Mouse (Mus musculus) embryonic facial prominence, embryonic 10.5 days (tissue): ENCODE data around the gene Ppp3cb. TPM values are rescaled to one million over a fixed set of nuclear protein-coding genes. Genes with fewer than 3 reads are reported as not detected.

Source experiments
- DNase-seq: peaks from one replicate; pipeline ENCODE4 v3.0.0-alpha.2; 2017; ENCODE audit warnings: low spot score
- H3K27ac ChIP-seq: fragments of 300-500 bp; sonication (generic); replicated peaks from 2 replicates; pipeline ENCODE4 v1.5.1; 2016; ENCODE audit warnings: mild to moderate bottlenecking
- H3K27me3 ChIP-seq: fragments of 300-500 bp; sonication (generic); replicated peaks from 2 replicates; pipeline ENCODE4 v1.6.1; 2016; ENCODE audit warnings: low read depth, mild to moderate bottlenecking; ENCODE audit not compliant: poor library complexity, severe bottlenecking
- H3K36me3 ChIP-seq: fragments of 300-500 bp; sonication (generic); replicated peaks from 2 replicates; pipeline ENCODE4 v1.6.1; 2016; ENCODE audit warnings: mild to moderate bottlenecking, moderate library complexity
- H3K4me1 ChIP-seq: fragments of 300-500 bp; sonication (generic); 2 replicates; pipeline ENCODE4 v1.6.1; 2016
- H3K4me3 ChIP-seq: fragments of 300-500 bp; sonication (generic); 2 replicates; pipeline ENCODE4 v1.5.1; 2016; ENCODE audit warnings: mild to moderate bottlenecking, moderate library complexity
- H3K9me3 ChIP-seq: fragments of 300-500 bp; sonication (generic); 2 replicates; pipeline ENCODE4 v1.6.1; 2016; ENCODE audit warnings: mild to moderate bottlenecking
- WGBS: fragments of 180-500 bp; shearing (Covaris S2); methylation state at CpG from one replicate; pipeline ENCODE4 v1.1.7; 2016; 5-methylcytosine and 5-hydroxymethylcytosine counted together
- polyA plus RNA-seq: library from polyadenylated mRNA; unstranded; fragments of >200 nt; fragmentation: Nextera tagmentation; extraction: Ambion mirVana; gene quantifications from 2 replicates; pipeline ENCODE4 v1.2.1, GENCODE M21; 2016

Ppp3cb gene
- polyA plus RNA-seq, 1 experiment from 2014 or later: 46.3 TPM

- 86% methylated on average over 7 of the region's 7 CpGs for WGBS
- peaks cover 31% of the 10 kb centered on the region for H3K36me3 ChIP-seq
- no peak for DNase-seq
Observed at GRCm38 (mm10) chr14:20544467-20545411, 1.6 kb downstream of the Ppp3cb start.

GRCm38 (mm10) chr14:20529643-20530042, 16.7 kb downstream of the Ppp3cb start:
- Histone ChIP-seq H3K36me3 (peaks cover 45% of the 10 kb centered on the region), H3K9me3 (no peaks in the 10 kb centered on the region), H3K27ac (no peak overlapping the region), H3K4me1 (no peaks in the 10 kb centered on the region), H3K4me3 (no peak overlapping the region), H3K27me3 (no peaks in the 10 kb centered on the region)
- no peak for DNase-seq
- WGBS: 93% methylated on average over 4 of the region's 4 CpGs

More at GRCm38 (mm10) chr14:20544467-20545411, 1.6 kb downstream of the Ppp3cb start:
- no peaks in the 10 kb centered on the region for H3K9me3 ChIP-seq
- H3K4me1 ChIP-seq: peaks cover 10% of the 10 kb centered on the region
- H3K4me3 ChIP-seq: peak overlapping the region; percentile 97
- H3K27ac ChIP-seq: no peak overlapping the region
- no peaks in the 10 kb centered on the region for H3K27me3 ChIP-seq

GRCm38 (mm10) chr14:20520179-20520578, 26.2 kb downstream of the Ppp3cb start:
- Histone ChIP-seq H3K27ac (no peak overlapping the region), H3K4me1 (no peaks in the 10 kb centered on the region), H3K4me3 (no peak overlapping the region), H3K27me3 (no peaks in the 10 kb centered on the region), H3K36me3 (peaks cover 84% of the 10 kb centered on the region), H3K9me3 (no peaks in the 10 kb centered on the region)
- DNase-seq: no peak
- WGBS: 93% methylated on average over 2 of the region's 2 CpGs

GRCm38 (mm10) chr14:20508424-20508823, 37.9 kb downstream of the Ppp3cb start:
- Histone ChIP-seq H3K4me3 (no peak overlapping the region), H3K36me3 (peaks cover 58% of the 10 kb centered on the region), H3K9me3 (no peaks in the 10 kb centered on the region), H3K4me1 (no peaks in the 10 kb centered on the region), H3K27me3 (no peaks in the 10 kb centered on the region), H3K27ac (no peak overlapping the region)
- DNase-seq: no peak
- 85% methylated on average over 2 of the region's 2 CpGs for WGBS

- Histone ChIP-seq H3K4me3 (no peak overlapping the region), H3K36me3 (peaks cover 62% of the 10 kb centered on the region), H3K4me1 (no peaks in the 10 kb centered on the region), H3K27ac (no peak overlapping the region), H3K27me3 (no peaks in the 10 kb centered on the region), H3K9me3 (no peaks in the 10 kb centered on the region)
- WGBS: 98% methylated on average over 10 of the region's 10 CpGs
- DNase-seq: no peak
Observed at GRCm38 (mm10) chr14:20502966-20503365, 43.4 kb downstream of the Ppp3cb start.

- no peak for DNase-seq
- Histone ChIP-seq H3K27ac (no peak overlapping the region), H3K9me3 (no peaks in the 10 kb centered on the region), H3K4me3 (no peak overlapping the region), H3K4me1 (no peaks in the 10 kb centered on the region), H3K36me3 (peaks cover 74% of the 10 kb centered on the region), H3K27me3 (no peaks in the 10 kb centered on the region)
- 85% methylated on average over 3 of the region's 3 CpGs for WGBS
Observed at GRCm38 (mm10) chr14:20499982-20500381, 46.4 kb downstream of the Ppp3cb start.

- no peak for DNase-seq
- H3K27ac ChIP-seq: no peak within 1 kb of the TSS
- H3K4me3 ChIP-seq: no peak within 1 kb of the TSS
- H3K4me1 ChIP-seq: no peaks in the 10 kb centered on the region
- no peaks in the 10 kb centered on the region for H3K9me3 ChIP-seq
- peaks cover 82% of the 10 kb centered on the region for H3K36me3 ChIP-seq
- no peaks in the 10 kb centered on the region for H3K27me3 ChIP-seq
- 78% methylated on average over 2 of the region's 2 CpGs for WGBS
Observed at GRCm38 (mm10) chr14:20496603-20497002, 49.8 kb downstream of the Ppp3cb start, which contains the start of gene Mss51. Mss51 (minus strand) TSS chr14:20496901.

- 95% methylated on average over 5 of the region's 5 CpGs for WGBS
- Histone ChIP-seq H3K4me1 (no peaks in the 10 kb centered on the region), H3K27ac (no peak overlapping the region), H3K9me3 (no peaks in the 10 kb centered on the region), H3K36me3 (peaks cover 66% of the 10 kb centered on the region), H3K27me3 (no peaks in the 10 kb centered on the region), H3K4me3 (no peak overlapping the region)
- no peak for DNase-seq
Observed at GRCm38 (mm10) chr14:20486031-20486430, 60.3 kb downstream of the Ppp3cb start.

GRCm38 (mm10) chr14:20482051-20482751, 64.2 kb downstream of the Ppp3cb start:
- Histone ChIP-seq H3K36me3 (peaks cover 36% of the 10 kb centered on the region), H3K4me3 (no peak overlapping the region), H3K9me3 (no peaks in the 10 kb centered on the region), H3K27me3 (no peaks in the 10 kb centered on the region), H3K4me1 (peaks cover 26% of the 10 kb centered on the region), H3K27ac (no peak overlapping the region)
- WGBS: 90% methylated on average over 7 of the region's 7 CpGs
- no peak for DNase-seq

- H3K27ac ChIP-seq: no peak overlapping the region
- WGBS: 25% methylated on average over 5 of the region's 5 CpGs
- H3K27me3 ChIP-seq: no peaks in the 10 kb centered on the region
- peaks cover 36% of the 10 kb centered on the region for H3K4me1 ChIP-seq
- H3K4me3 ChIP-seq: no peak overlapping the region
- no peak for DNase-seq
- H3K36me3 ChIP-seq: peaks cover 27% of the 10 kb centered on the region
- no peaks in the 10 kb centered on the region for H3K9me3 ChIP-seq
Observed at GRCm38 (mm10) chr14:20481211-20481610, 65.2 kb downstream of the Ppp3cb start.

- H3K4me3 ChIP-seq: peak overlapping the region; percentile 81
- peaks cover 39% of the 10 kb centered on the region for H3K4me1 ChIP-seq
- H3K9me3 ChIP-seq: no peaks in the 10 kb centered on the region
- no peaks in the 10 kb centered on the region; the same call in 1 of the 2 replicates for H3K27me3 ChIP-seq
- 79% methylated on average over 1 of the region's 1 CpGs for WGBS
- no peak overlapping the region; the same call in 1 of the 2 replicates for H3K27ac ChIP-seq
- H3K36me3 ChIP-seq: peaks cover 21% of the 10 kb centered on the region
- no peak for DNase-seq
Observed at GRCm38 (mm10) chr14:20480195-20480579, 66.2 kb downstream of the Ppp3cb start.

- Histone ChIP-seq H3K36me3 (peaks cover 14% of the 10 kb centered on the region), H3K27me3 (no peaks in the 10 kb centered on the region; the same call in 1 of the 2 replicates)
Observed at GRCm38 (mm10) chr14:20479291-20480194, 66.8 kb downstream of the Ppp3cb start, which contains the start of gene Anxa7. Anxa7 (minus strand) TSS chr14:20480133.

More at GRCm38 (mm10) chr14:20479291-20480194, 66.8 kb downstream of the Ppp3cb start, which contains the start of gene Anxa7:
- peak; percentile 84 for DNase-seq
- Histone ChIP-seq H3K4me1 (peaks cover 41% of the 10 kb centered on the region), H3K4me3 (peak within 1 kb of the TSS; percentile 81), H3K9me3 (no peaks in the 10 kb centered on the region), H3K27ac (peak within 1 kb of the TSS; percentile 78)
- WGBS: under 1% methylated on average over 48 of the region's 48 CpGs
